Mouse (Mus musculus): ENCODE data around the gene Suclg1. TPM values are rescaled to one million over a fixed set of nuclear protein-coding genes. Genes with fewer than 3 reads are reported as not detected.

Gene Suclg1
- total and polyA plus RNA-seq, 3 experiments, result 53.7 to 105 (median 99.7) TPM

GRCm38 (mm10) chr6:73322306-73322705 lies 74.1 kb downstream of the Suclg1 start:
- no peak for DNase-seq (ENCODE audit: low spot score)
- no peak for ATAC-seq (ENCODE audit: extremely low read depth, insufficient number of reproducible peaks, low FRiP score, poor library complexity, severe bottlenecking)
- Histone ChIP-seq H3K4me3 (ENCODE audit: low read depth, low read length) (no peak overlapping the region), H3K9me3 (replicated peaks) (no peaks in the 10 kb centered on the region), H3K36me3 (replicated peaks) (no peaks in the 10 kb centered on the region), H3K4me1 (ENCODE audit: insufficient read depth, low read depth, low read length) (no peaks in the 10 kb centered on the region), H3K27me3 (ENCODE audit: insufficient read depth, low read length) (no peaks in the 10 kb centered on the region)
- TF ChIP-seq GATA2 (IDR thresholded peaks at IDR 0.05; ENCODE audit: borderline replicate concordance, low read depth, low read length) (no peak), TAL1 (conservative IDR thresholded peaks at IDR 0.05; ENCODE audit: low read depth, low read length) (no peak), GATA1 (IDR thresholded peaks at IDR 0.05; ENCODE audit: borderline replicate concordance, low read length) (no peak), POLR2AphosphoS5 (IDR thresholded peaks at IDR 0.05; ENCODE audit: insufficient replicate concordance, low read depth, low read length) (no peak), CTCF (IDR thresholded peaks at IDR 0.05; ENCODE audit: low read depth, low read length) (no peak)

Other genes starting within 250 kb of the Suclg1 start
- not detected in 2 replicates for gene Dnah6, start 26.7 kb upstream of the Suclg1 start, total RNA-seq (2014; fragmentation: Nextera tagmentation)
- gene Dnah6, start 26.7 kb upstream of the Suclg1 start, total RNA-seq (2017), result 0.05 and 0.06 TPM in 2 replicates
- 0.01 TPM in 1 of 2 replicates, not detected in the other for gene Dnah6, start 26.7 kb upstream of the Suclg1 start, polyA plus RNA-seq (2012)
- not detected in 2 replicates for gene 4931417E11Rik, start 221.3 kb downstream of the Suclg1 start, total RNA-seq (2014; fragmentation: Nextera tagmentation)
- gene 4931417E11Rik, start 221.3 kb downstream of the Suclg1 start, total RNA-seq (2017), result not detected in 2 replicates
- not detected in 2 replicates for gene 4931417E11Rik, start 221.3 kb downstream of the Suclg1 start, polyA plus RNA-seq (2012)

Measured in G1E (cell line).